Comparison of ENCODE assay signal across 19 mouse cellular contexts in genomic region chr13:49252746-49253145, GRCm38 (mm10). TPM values are rescaled to one million over a fixed set of nuclear protein-coding genes. Genes with fewer than 3 reads are reported as not detected.
DNase-seq lines count a peak whose midpoint lies in the region; TF ChIP-seq lines count a peak whose summit lies in the region.
"Had no signal": no experiment of that assay in that cellular context is flagged by ENCODE, and none has a peak within 500 bp of the region (broad histone marks: within the 10 kb centered on the region; RNA-seq: fewer than 3 reads in every experiment).

No protein-coding gene starts in this region.

- TF ChIP-seq CTCF in spleen, adult 2 months (IDR thresholded peaks at IDR 0.05; ENCODE audit: extremely low read depth, insufficient read depth, insufficient read length, insufficient replicate concordance): no peak

- intact Hi-C loops in left cerebral cortex, postnatal 36 days (cut with DNase I): no loop called here

- no peak for TF ChIP-seq POLR2A in spleen, adult 2 months (IDR thresholded peaks at IDR 0.05; ENCODE audit: low read depth, low read length)

- H3K27me3 ChIP-seq in spleen, adult 2 months (ENCODE audit: control insufficient read depth, insufficient read depth, low read length): no peaks in the 10 kb centered on the region
- H3K27me3 ChIP-seq: megakaryocyte, embryonic 14.5 days had no signal

- H3K4me1 ChIP-seq in spleen, adult 2 months (ENCODE audit: control insufficient read depth, insufficient read depth, insufficient read length): peaks cover 37% of the 10 kb centered on the region

- DNase-seq in layer of hippocampus, adult 11-12 months (ENCODE audit: low spot score): peak; percentile 32
- DNase-seq in layer of hippocampus, postnatal 10 days (ENCODE audit: low spot score in 2 of 2): no peak
- DNase-seq in spleen, adult 2 months (ENCODE audit: low read depth in 1 of 2, low spot score in 2 of 2): no peak
- DNase-seq in spleen, adult 12 weeks (ENCODE audit: low spot score): no peak
- peak; percentile 30 to 37 for DNase-seq in left cerebral cortex, postnatal 36 days (ENCODE audit: low spot score in 2 of 2)
- DNase-seq in retina, embryonic 14.5 days (ENCODE audit: low spot score): no peak
- no peak for DNase-seq in cerebellum, adult 8-10 months
- DNase-seq: adrenal gland, adult 2 months; cerebellum, adult 9-11 months; gastrocnemius, postnatal 25 days; heart, postnatal 14 days; kidney, adult 11 months; kidney, postnatal 10 days; thymus, postnatal 14 days had no signal

- 0 out of 2 replicates have a peak overlapping the region, but pooled peaks have one; percentile 2 for H3K4me3 ChIP-seq in spleen, adult 2 months (ENCODE audit: extremely low read depth, insufficient read depth, insufficient read length)
- H3K4me3 ChIP-seq: embryonic facial prominence, embryonic 15.5 days; forebrain, embryonic 13.5 days; heart, embryonic 10.5 days; megakaryocyte, embryonic 14.5 days; neural tube, embryonic 13.5 days had no signal

- H3K36me3 ChIP-seq in spleen, adult 2 months (ENCODE audit: control insufficient read depth, insufficient read depth, low read length): no peaks in the 10 kb centered on the region
- H3K36me3 ChIP-seq: embryonic facial prominence, embryonic 15.5 days; heart, embryonic 10.5 days; neural tube, embryonic 13.5 days had no signal

- peak overlapping the region; percentile 28 for H3K27ac ChIP-seq in spleen, adult 2 months (ENCODE audit: insufficient read depth, low read length)
- H3K27ac ChIP-seq: embryonic facial prominence, embryonic 15.5 days; forebrain, embryonic 13.5 days; heart, embryonic 10.5 days; neural tube, embryonic 13.5 days had no signal

- WGBS in spleen, adult 2 months: 26% methylated on average over 13 of the region's 13 CpGs

RNA-seq across cellular contexts. Expression of gene Susd3, which starts 4.2 kb away (rescaled TPM):
- total RNA-seq in layer of hippocampus, postnatal 10 days (2021): 1 to 10 TPM; 2.4 to 2.5 TPM
- 49.7 and 58.1 TPM in 2 replicates for polyA plus RNA-seq in spleen, adult 2 months (2012; rRNA removed)
- total RNA-seq in left cerebral cortex, postnatal 36 days (2021): 1 to 10 TPM; 2.4 to 2.7 TPM

RNA-seq across cellular contexts. Expression of gene Card19, which starts 36.9 kb away (rescaled TPM):
- 10 to 100 TPM; 13.2 to 13.5 TPM for total RNA-seq in layer of hippocampus, postnatal 10 days (2021)
- polyA plus RNA-seq in spleen, adult 2 months (2012; rRNA removed): 79.4 and 106 TPM in 2 replicates
- 10 to 100 TPM; 12.2 to 13.2 TPM for total RNA-seq in left cerebral cortex, postnatal 36 days (2021)

Comparison
In these comparisons a context has a peak if more than half of its experiments do, and no peak if none do; other contexts are left out.
1. DNase-seq: peak in layer of hippocampus, adult 11-12 months (single experiment) and left cerebral cortex, postnatal 36 days (2 of 2); none in layer of hippocampus, postnatal 10 days (0 of 2), spleen, adult 2 months (0 of 2), spleen, adult 12 weeks (single experiment), retina, embryonic 14.5 days (single experiment) and cerebellum, adult 8-10 months (single experiment).